Mouse (Mus musculus) lung, postnatal 0 days (tissue): ENCODE results near the gene Gal3st1. TPM values are rescaled to one million over a fixed set of nuclear protein-coding genes. Genes with fewer than 3 reads are reported as not detected.
A peak's percentile ranks its signal among the peaks of the same experiment; 100 is the strongest.

ENCODE experiments used
- ATAC-seq: fragments of 200-750 bp; cut with Nextera tagmentation; 2 replicates; pipeline ENCODE4 v1.8.0; 2017; ENCODE audit warnings: moderate library complexity
- DNase-seq: peaks from one replicate; pipeline ENCODE4 v3.0.0-alpha.2; 2016; ENCODE audit warnings: low spot score
- H3K27ac ChIP-seq: fragments of 300-500 bp; sonication (generic); 2 replicates; pipeline ENCODE4 v1.5.1; 2014; ENCODE audit warnings: antibody characterized with exemption, mild to moderate bottlenecking, low read length, mixed read lengths
- H3K27me3 ChIP-seq: fragments of 300-500 bp; sonication (generic); replicated peaks from 2 replicates; pipeline ENCODE4 v1.6.1; 2014; ENCODE audit warnings: low read length, mixed read lengths; ENCODE audit not compliant: insufficient read depth
- H3K36me3 ChIP-seq: fragments of 300-500 bp; sonication (generic); 2 replicates; pipeline ENCODE4 v1.6.1; 2014; ENCODE audit warnings: low read length, mixed read lengths; ENCODE audit not compliant: insufficient read depth
- H3K4me1 ChIP-seq: fragments of 300-500 bp; sonication (generic); 2 replicates; pipeline ENCODE4 v1.6.1; 2014; ENCODE audit warnings: antibody characterized with exemption, low read depth, low read length, mixed read lengths; ENCODE audit not compliant: insufficient read depth
- H3K4me2 ChIP-seq: fragments of 300-500 bp; sonication (generic); replicated peaks from 2 replicates; pipeline ENCODE4 v1.6.1; 2014; ENCODE audit warnings: low read depth, mild to moderate bottlenecking, low read length, moderate library complexity, mixed read lengths
- H3K4me3 ChIP-seq: fragments of 300-500 bp; sonication (generic); 2 replicates; pipeline ENCODE4 v1.5.1; 2014; ENCODE audit warnings: low read depth, low read length
- H3K9ac ChIP-seq: fragments of 300-500 bp; sonication (generic); replicated peaks from 2 replicates; pipeline ENCODE4 v1.6.1; 2014; ENCODE audit warnings: low read depth, mild to moderate bottlenecking
- H3K9me3 ChIP-seq: fragments of 300-500 bp; sonication (generic); 2 replicates; pipeline ENCODE4 v1.6.1; 2016; ENCODE audit warnings: low read length, mixed read lengths
- CTCF ChIP-seq: IDR thresholded peaks from 2 replicates; pipeline ENCODE4 v1.5.1; 2016; ENCODE audit warnings: antibody characterized with exemption, mild to moderate bottlenecking
- EP300 ChIP-seq: IDR thresholded peaks from 2 replicates; pipeline ENCODE4 v1.6.1; 2016; ENCODE audit warnings: antibody characterized with exemption, mild to moderate bottlenecking, control low read depth
- WGBS: fragments of 180-500 bp; shearing (Covaris S2); extraction: QIAGEN DNeasy Blood & Tissue Kit; methylation state at CpG from one replicate; pipeline ENCODE4 v1.1.7; 2014; 5-methylcytosine and 5-hydroxymethylcytosine counted together
- polyA plus RNA-seq: library from polyadenylated mRNA; unstranded; fragments of >200 nt; fragmentation: Nextera tagmentation; extraction: Ambion mirVana; gene quantifications from 2 replicates; pipeline ENCODE4 v1.2.1, GENCODE M21; 2015

Gal3st1 gene
- polyA plus RNA-seq, 1 experiment from 2014 or later = 20.5 TPM

DNA sequence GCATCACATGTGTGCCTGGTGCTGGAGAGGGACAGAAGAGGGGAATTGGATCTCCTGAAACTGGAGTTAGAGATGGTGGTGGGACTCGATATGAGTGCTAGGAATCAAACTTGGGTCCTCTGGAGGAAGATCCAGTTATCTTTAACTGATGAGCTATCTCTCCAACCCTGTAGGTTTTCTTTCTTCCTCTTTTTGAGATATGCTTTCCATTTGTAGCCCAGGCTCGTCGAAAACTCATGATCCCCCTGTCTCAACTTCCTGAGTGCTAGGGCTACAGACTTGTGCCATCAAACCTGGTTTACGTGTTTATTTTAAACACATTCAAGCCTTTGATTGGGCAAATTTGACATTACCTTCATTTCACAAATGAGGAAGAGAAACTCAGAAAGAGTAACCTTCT is 50.7 kb downstream of the Gal3st1 start:
- H3K27ac ChIP-seq = no peak overlapping the region
- DNase-seq = no peak
- peaks cover 3% of the 10 kb centered on the region; the same call in 1 of the 2 replicates for H3K4me1 ChIP-seq
- no peaks in the 10 kb centered on the region for H3K27me3 ChIP-seq
- H3K4me3 ChIP-seq = no peak overlapping the region
- H3K4me2 ChIP-seq = no peak overlapping the region
- TF ChIP-seq CTCF (no peak), EP300 (no peak)
- 66% methylated on average over 4 of the region's 4 CpGs for WGBS
- H3K9me3 ChIP-seq = no peaks in the 10 kb centered on the region
- no peak overlapping the region for H3K9ac ChIP-seq
- H3K36me3 ChIP-seq = no peaks in the 10 kb centered on the region
- ATAC-seq = no peak

DNA sequence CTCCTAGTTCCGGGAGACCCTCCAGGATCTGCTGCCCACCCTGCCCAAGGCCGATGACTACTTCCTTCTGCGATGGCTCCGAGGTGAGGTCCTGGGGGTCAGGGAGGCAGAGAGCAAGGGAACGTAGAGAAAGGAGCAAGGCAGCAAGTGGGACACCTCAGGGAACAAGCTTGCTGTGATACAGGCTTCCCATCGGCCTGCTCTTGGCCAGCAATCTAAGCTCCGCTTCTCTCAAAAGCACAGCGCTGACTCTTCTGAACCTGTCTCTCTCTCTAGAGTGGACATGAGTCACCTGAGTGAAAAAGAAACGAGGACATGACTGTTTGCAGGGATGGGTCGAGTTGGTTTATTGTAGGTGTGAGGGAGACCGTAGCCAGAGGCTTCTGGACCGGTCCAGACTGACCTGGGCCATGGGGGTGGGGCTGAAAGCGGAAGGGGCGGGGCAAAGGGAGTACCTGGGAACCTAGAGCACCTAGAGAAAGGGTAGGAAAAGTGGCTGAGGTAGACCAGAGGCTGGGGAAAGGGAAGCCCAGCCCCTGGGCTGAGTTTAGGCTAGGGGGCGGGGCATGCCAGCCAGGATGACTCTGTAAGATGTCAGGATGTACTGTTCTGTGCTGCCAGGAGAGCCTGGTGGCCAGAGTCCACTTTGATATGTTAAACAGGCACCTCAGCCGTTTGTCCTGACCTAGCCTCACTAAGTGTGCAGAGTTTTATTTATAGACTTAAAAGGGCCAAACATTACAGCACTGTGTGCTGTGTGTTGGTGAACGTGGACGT is 51.9 kb downstream of the Gal3st1 start:
- ATAC-seq (peak; percentile 42), DNase-seq (peak; percentile 65)
- H3K4me3 ChIP-seq = no peak overlapping the region
- TF ChIP-seq EP300 (no peak), CTCF (no peak)
- peak overlapping the region; percentile 34 for H3K27ac ChIP-seq
- no peaks in the 10 kb centered on the region for H3K9me3 ChIP-seq
- no peak overlapping the region for H3K9ac ChIP-seq
- H3K27me3 ChIP-seq = no peaks in the 10 kb centered on the region
- no peaks in the 10 kb centered on the region for H3K36me3 ChIP-seq
- H3K4me2 ChIP-seq = no peak overlapping the region
- 56% methylated on average over 18 of the region's 18 CpGs for WGBS
- peaks cover 3% of the 10 kb centered on the region; the same call in 1 of the 2 replicates for H3K4me1 ChIP-seq

DNA sequence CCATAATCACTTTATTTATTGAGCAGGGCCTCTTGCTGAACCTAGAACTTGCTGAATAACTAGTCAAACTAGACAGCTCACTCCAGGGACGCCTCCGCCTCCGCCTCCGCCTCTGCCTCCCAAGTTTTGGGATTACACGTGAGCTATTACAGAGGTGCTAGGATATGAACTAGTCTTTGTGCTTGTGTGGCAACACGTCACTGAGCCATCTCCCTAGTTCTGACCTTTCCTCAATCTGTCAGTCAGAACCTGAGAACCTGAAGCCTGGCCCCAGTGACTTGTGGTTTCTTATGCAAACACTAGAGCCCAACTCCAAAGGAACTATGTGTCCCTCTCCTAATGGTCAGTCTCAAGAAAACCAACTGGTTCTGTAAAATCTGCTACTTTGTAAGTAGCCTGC is 52.5 kb downstream of the Gal3st1 start:
- Histone ChIP-seq H3K27ac (peak overlapping the region; percentile 34), H3K4me1 (peaks cover 3% of the 10 kb centered on the region; the same call in 1 of the 2 replicates), H3K27me3 (no peaks in the 10 kb centered on the region), H3K36me3 (no peaks in the 10 kb centered on the region), H3K4me2 (no peak overlapping the region), H3K9ac (no peak overlapping the region), H3K4me3 (no peak overlapping the region), H3K9me3 (no peaks in the 10 kb centered on the region)
- WGBS = 53% methylated on average over 6 of the region's 6 CpGs
- TF ChIP-seq CTCF (no peak), EP300 (peak; percentile 91)
- ATAC-seq (peak; percentile 51), DNase-seq (peak; percentile 81)

DNA sequence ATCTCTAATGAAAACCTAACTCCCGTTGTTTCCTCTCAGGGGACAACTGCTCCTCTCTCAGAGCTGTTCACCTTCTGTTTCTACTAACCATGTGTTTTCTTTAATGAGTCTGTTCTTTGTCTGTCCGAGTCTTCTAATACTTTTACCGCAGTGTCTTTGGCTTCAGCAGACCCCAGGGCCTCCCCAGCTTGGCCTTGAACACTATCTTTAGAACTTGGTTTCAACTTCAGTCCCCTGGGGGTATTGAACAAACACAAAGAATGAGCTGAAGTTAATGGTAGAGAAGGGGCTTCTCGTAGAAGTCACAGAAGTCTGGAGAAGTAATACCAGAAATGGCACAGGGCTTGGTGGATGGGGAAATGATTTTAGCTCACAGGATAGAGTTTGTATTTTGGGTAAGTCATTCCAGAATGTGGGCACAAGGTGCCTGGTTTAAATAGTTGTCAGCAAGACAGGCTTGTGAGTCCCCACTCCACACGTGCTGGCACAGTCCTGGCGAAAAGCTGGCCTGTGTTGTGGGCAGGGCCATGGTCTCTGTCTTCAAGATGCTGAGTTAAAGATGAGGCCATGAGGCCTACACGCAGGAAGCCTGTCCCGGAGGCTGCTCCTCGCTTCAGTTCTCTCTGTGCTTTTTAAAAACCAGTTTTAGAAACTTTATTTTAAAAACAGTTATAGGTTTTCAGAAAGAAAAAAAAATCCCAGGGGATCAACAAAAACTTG is 53.1 kb downstream of the Gal3st1 start:
- ATAC-seq (no peak), DNase-seq (no peak)
- WGBS = 65% methylated on average over 9 of the region's 9 CpGs
- H3K27ac ChIP-seq = peak overlapping the region; percentile 34
- no peak overlapping the region for H3K4me2 ChIP-seq
- no peaks in the 10 kb centered on the region for H3K9me3 ChIP-seq
- no peak overlapping the region for H3K4me3 ChIP-seq
- no peaks in the 10 kb centered on the region for H3K36me3 ChIP-seq
- no peak for TF ChIP-seq EP300
- TF ChIP-seq CTCF = no peak
- H3K4me1 ChIP-seq = peaks cover 3% of the 10 kb centered on the region; the same call in 1 of the 2 replicates
- H3K9ac ChIP-seq = no peak overlapping the region
- no peaks in the 10 kb centered on the region for H3K27me3 ChIP-seq

DNA sequence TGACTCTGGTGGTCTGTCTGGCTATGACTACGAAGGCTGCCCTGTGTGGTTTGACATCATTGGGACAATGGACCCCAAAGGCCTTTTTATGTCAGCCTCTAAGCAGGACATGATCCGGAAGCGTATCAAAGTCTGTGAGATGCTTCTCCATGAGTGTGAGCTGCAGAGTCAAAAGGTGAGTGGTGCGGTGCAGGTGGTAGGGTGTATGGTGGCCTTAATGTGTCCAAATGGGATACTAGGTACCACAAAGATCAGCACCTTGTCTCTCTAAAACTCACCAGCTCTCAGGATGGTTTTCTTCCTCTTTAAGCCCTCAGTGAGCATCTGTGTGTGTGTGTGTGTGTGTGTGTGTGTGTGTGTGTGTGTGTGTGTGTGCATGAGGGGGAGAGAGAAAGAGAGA is 56.5 kb downstream of the Gal3st1 start:
- ATAC-seq = no peak
- H3K4me1 ChIP-seq = no peaks in the 10 kb centered on the region
- TF ChIP-seq CTCF (no peak), EP300 (no peak)
- H3K27me3 ChIP-seq = no peaks in the 10 kb centered on the region
- no peaks in the 10 kb centered on the region for H3K36me3 ChIP-seq
- H3K27ac ChIP-seq = no peak overlapping the region
- no peak overlapping the region for H3K4me2 ChIP-seq
- no peaks in the 10 kb centered on the region for H3K9me3 ChIP-seq
- no peak overlapping the region for H3K9ac ChIP-seq
- no peak overlapping the region for H3K4me3 ChIP-seq
- DNase-seq = no peak
- WGBS = 97% methylated on average over 4 of the region's 4 CpGs

DNA sequence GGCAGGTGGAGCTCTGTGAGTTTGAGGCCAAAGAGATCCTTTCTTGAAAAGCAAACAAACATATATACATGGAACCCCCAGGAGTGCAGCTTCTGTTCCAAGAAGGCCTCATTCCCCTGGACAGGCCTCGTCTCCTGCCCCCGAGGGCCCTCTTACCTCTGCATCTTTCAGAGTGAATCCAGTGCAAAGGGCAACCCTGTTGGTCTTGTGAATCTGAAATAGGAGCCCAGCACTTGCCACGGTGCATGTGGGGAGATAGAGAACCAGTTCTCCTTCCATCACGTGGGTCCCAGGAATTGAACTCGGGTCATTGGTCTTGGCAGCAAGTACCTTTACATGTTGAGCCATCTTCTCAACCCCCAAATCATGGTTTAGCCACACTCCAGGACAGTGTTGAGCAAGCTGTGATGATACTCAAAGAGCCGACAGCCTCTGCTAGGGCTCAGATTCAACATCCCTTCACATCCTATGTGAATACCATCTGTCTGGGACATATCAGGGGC is 57.7 kb downstream of the Gal3st1 start:
- ATAC-seq = no peak
- no peaks in the 10 kb centered on the region for H3K4me1 ChIP-seq
- H3K9ac ChIP-seq = no peak overlapping the region
- no peak overlapping the region for H3K4me2 ChIP-seq
- no peaks in the 10 kb centered on the region for H3K27me3 ChIP-seq
- no peak for DNase-seq
- no peak overlapping the region for H3K4me3 ChIP-seq
- no peaks in the 10 kb centered on the region for H3K36me3 ChIP-seq
- H3K27ac ChIP-seq = no peak overlapping the region
- TF ChIP-seq EP300 = no peak
- TF ChIP-seq CTCF = no peak
- WGBS = 69% methylated on average over 6 of the region's 6 CpGs
- no peaks in the 10 kb centered on the region for H3K9me3 ChIP-seq
